Mouse (Mus musculus) NIH3T3 (cell line): ENCODE measurements around the gene Arid5a.

Source experiments
- DNase-seq: peaks from one replicate; pipeline ENCODE4 v3.0.0-alpha.2; 2012; ENCODE audit warnings: low read depth

Arid5a gene

GRCm38 (mm10) chr1:36294402-36294801 is 13.1 kb upstream of the Arid5a start:
- DNase-seq = no peak

- DNase-seq = no peak
Measured at GRCm38 (mm10) chr1:36296466-36297149, 10.9 kb upstream of the Arid5a start.

- DNase-seq = no peak
Measured at GRCm38 (mm10) chr1:36298107-36298506, 9.4 kb upstream of the Arid5a start.

- DNase-seq = no peak
Measured at GRCm38 (mm10) chr1:36299126-36299525, 8.4 kb upstream of the Arid5a start.

- no peak for DNase-seq
Measured at GRCm38 (mm10) chr1:36299676-36300075, 7.9 kb upstream of the Arid5a start.

GRCm38 (mm10) chr1:36300486-36300885 is 7.0 kb upstream of the Arid5a start:
- DNase-seq = no peak

GRCm38 (mm10) chr1:36302273-36302672 is 5.3 kb upstream of the Arid5a start:
- no peak for DNase-seq

- DNase-seq = no peak
Measured at GRCm38 (mm10) chr1:36302957-36303356, 4.6 kb upstream of the Arid5a start.

GRCm38 (mm10) chr1:36303381-36304320 is 3.9 kb upstream of the Arid5a start:
- DNase-seq = peak; percentile 99

GRCm38 (mm10) chr1:36304764-36305163 is 2.8 kb upstream of the Arid5a start:
- DNase-seq = peak; percentile 36

- DNase-seq = no peak
Measured at GRCm38 (mm10) chr1:36306120-36306519, 1.4 kb upstream of the Arid5a start.

- DNase-seq = no peak
Measured at GRCm38 (mm10) chr1:36307121-36307494, 425 bp upstream of the Arid5a start.

GRCm38 (mm10) chr1:36308451-36308901 is 943 bp downstream of the Arid5a start:
- DNase-seq = no peak

- no peak for DNase-seq
Measured at GRCm38 (mm10) chr1:36308966-36309475, 1.5 kb downstream of the Arid5a start.

GRCm38 (mm10) chr1:36309498-36309901 is 2.0 kb downstream of the Arid5a start:
- DNase-seq = peak; percentile 42

GRCm38 (mm10) chr1:36314959-36315775 is 7.6 kb downstream of the Arid5a start:
- DNase-seq = no peak

- no peak for DNase-seq
Measured at GRCm38 (mm10) chr1:36315776-36316100, 8.2 kb downstream of the Arid5a start.

- no peak for DNase-seq
Measured at GRCm38 (mm10) chr1:36321164-36321563, 13.6 kb downstream of the Arid5a start.

- DNase-seq = peak; percentile 43
Measured at GRCm38 (mm10) chr1:36321829-36322573, 14.5 kb downstream of the Arid5a start.

- no peak for DNase-seq
Measured at GRCm38 (mm10) chr1:36323076-36323475, 15.5 kb downstream of the Arid5a start.

- peak; percentile 79 for DNase-seq
Measured at GRCm38 (mm10) chr1:36323746-36324448, 16.4 kb downstream of the Arid5a start.
